Mouse (Mus musculus): ENCODE data around the gene Gm21883. TPM values are rescaled to one million over a fixed set of nuclear protein-coding genes. Genes with fewer than 3 reads are reported as not detected.
"Not testable (repeated sequence)": the region's sequence is repeated elsewhere in the genome, so short reads cannot be mapped to it uniquely, and the experiment has no call there.

The Gm21883 gene
- not detected in 2 replicates for polyA plus RNA-seq (2012; rRNA removed)

DNA sequence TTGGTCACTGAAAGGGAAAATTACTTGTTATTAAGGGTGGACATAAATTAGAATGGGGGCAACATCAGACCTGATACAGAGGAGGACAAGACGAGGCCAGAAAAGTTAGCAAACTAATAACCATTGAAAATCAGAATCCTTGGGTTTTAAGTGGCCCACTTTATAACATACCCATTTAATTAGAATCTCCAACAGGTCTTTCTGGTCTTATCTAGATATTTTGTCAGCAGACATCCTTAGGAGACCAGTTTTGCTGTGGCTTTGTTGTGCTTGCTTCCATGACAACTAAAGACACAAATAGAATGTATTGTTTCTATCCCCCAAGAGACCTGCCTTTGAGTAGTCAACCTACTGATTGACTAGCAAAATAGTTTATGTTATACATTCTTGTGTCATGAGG lies at the start of gene Gm21883:
TSS of gene Gm21883 (minus strand) at position 101 of the 400 bp plus-strand sequence.
- H3K36me3 ChIP-seq (ENCODE audit: control insufficient read depth, insufficient read depth, low read length); H3K4me1 ChIP-seq (ENCODE audit: control insufficient read depth, insufficient read depth, insufficient read length); DNase-seq (ENCODE audit: low read depth in 1 of 2, low spot score in 2 of 2); H3K4me3 ChIP-seq (ENCODE audit: extremely low read depth, insufficient read depth, insufficient read length); H3K27me3 ChIP-seq (ENCODE audit: control insufficient read depth, insufficient read depth, low read length); H3K27ac ChIP-seq (ENCODE audit: insufficient read depth, low read length): not testable (repeated sequence)
- WGBS, result no CpG with 5 or more reads among the region's 1 CpGs

DNA sequence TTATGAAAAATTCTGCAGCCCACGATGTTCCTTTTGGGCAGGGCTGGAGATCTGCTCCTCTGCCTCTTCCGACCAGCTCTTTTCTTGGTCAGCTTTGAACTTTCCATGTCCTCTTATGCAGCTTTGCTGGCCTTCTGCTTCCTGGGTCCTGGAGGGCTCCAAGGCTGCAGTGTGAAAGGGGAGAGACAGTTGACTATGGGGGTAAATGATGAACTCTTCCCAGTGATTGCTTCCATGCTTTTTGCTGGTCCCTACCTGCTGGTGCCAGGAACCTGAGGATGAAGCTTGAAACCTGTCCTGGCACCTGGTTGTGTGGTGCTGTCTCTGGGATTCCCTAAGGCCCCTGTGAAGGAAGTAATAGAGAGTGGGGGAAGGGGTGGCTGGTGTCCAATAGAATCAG lies 44.7 kb upstream of the Gm21883 start, which contains the start of gene Spin2e:
TSS of gene Spin2e (minus strand) at position 101 of the 400 bp plus-strand sequence.
- not testable (repeated sequence) for H3K36me3 ChIP-seq (ENCODE audit: control insufficient read depth, insufficient read depth, low read length); H3K4me1 ChIP-seq (ENCODE audit: control insufficient read depth, insufficient read depth, insufficient read length); H3K27me3 ChIP-seq (ENCODE audit: control insufficient read depth, insufficient read depth, low read length); DNase-seq (ENCODE audit: low read depth in 1 of 2, low spot score in 2 of 2); H3K27ac ChIP-seq (ENCODE audit: insufficient read depth, low read length); H3K4me3 ChIP-seq (ENCODE audit: extremely low read depth, insufficient read depth, insufficient read length)
- WGBS, result 87% methylated on average over 2 of the region's 2 CpGs

Other genes starting within 250 kb of the Gm21883 start
- gene Btbd35f26, start 237.8 kb downstream of the Gm21883 start, polyA plus RNA-seq (2012; rRNA removed), result not detected in 2 replicates
- not detected in 2 replicates for gene Btbd35f19, start 190.4 kb downstream of the Gm21883 start, polyA plus RNA-seq (2012; rRNA removed)
- gene Spin2e, start 44.6 kb upstream of the Gm21883 start, polyA plus RNA-seq (2012; rRNA removed), result not detected in 2 replicates
- not detected in 2 replicates for gene Btbd35f25, start 142.9 kb upstream of the Gm21883 start, polyA plus RNA-seq (2012; rRNA removed)

Measured in spleen, adult 2 months (tissue).